Mouse (Mus musculus) spleen, adult 2 months (tissue): ENCODE results near the gene Man2a2. TPM values are rescaled to one million over a fixed set of nuclear protein-coding genes. Genes with fewer than 3 reads are reported as not detected.
A peak's percentile ranks its signal among the peaks of the same experiment; 100 is the strongest.

Experiments used
- DNase-seq, 2 experiments: peaks; one replicate each; pipeline versions ENCODE4 v3.0.0 to v3.0.0-alpha.2; 2012 to 2021; ENCODE audit warnings: low spot score in 2 of 2, low read depth in 1 of 2
- H3K27ac ChIP-seq: fragments of 200-500 bp; 2 replicates; pipeline ENCODE4 v1.5.1; 2012; ENCODE audit warnings: low read length, inconsistent platforms; ENCODE audit not compliant: insufficient read depth
- H3K27me3 ChIP-seq: fragments of 200-500 bp; 2 replicates; pipeline ENCODE4 v1.6.1; 2012; ENCODE audit warnings: mild to moderate bottlenecking, moderate library complexity, low read length, inconsistent platforms; ENCODE audit not compliant: control insufficient read depth, insufficient read depth
- H3K36me3 ChIP-seq: fragments of 200-500 bp; 2 replicates; pipeline ENCODE4 v1.6.1; 2012; ENCODE audit warnings: mild to moderate bottlenecking, low read length, inconsistent platforms; ENCODE audit not compliant: control insufficient read depth, insufficient read depth
- H3K4me1 ChIP-seq: fragments of 200-500 bp; 2 replicates; pipeline ENCODE4 v1.6.1; 2011; ENCODE audit warnings: inconsistent platforms; ENCODE audit not compliant: control insufficient read depth, insufficient read depth, insufficient read length
- H3K4me3 ChIP-seq: fragments of 200-500 bp; 2 replicates; pipeline ENCODE4 v1.5.1; 2011; ENCODE audit warnings: mild to moderate bottlenecking, inconsistent platforms; ENCODE audit not compliant: insufficient read depth, insufficient read length; ENCODE audit errors: extremely low read depth
- CTCF ChIP-seq: fragments of 200-500 bp; IDR thresholded peaks from 2 replicates; pipeline ENCODE4 v1.5.1; 2011; ENCODE audit warnings: mild to moderate bottlenecking, inconsistent platforms; ENCODE audit not compliant: insufficient read depth, insufficient read length, insufficient replicate concordance; ENCODE audit errors: extremely low read depth
- POLR2A ChIP-seq: fragments of 200-500 bp; IDR thresholded peaks from 2 replicates; pipeline ENCODE4 v1.6.1; 2011; ENCODE audit warnings: low read depth, low read length, inconsistent platforms
- WGBS: fragments of 180-500 bp; shearing (Covaris S2); methylation state at CpG from one replicate; pipeline ENCODE4 v1.1.7; 2018; 5-methylcytosine and 5-hydroxymethylcytosine counted together
- polyA plus RNA-seq: library from polyadenylated mRNA; depleted of rRNA; stranded (reverse); fragments of >200 nt; gene quantifications from 2 replicates; pipeline ENCODE4 v1.2.3, GENCODE M21; 2012

Man2a2 gene
- polyA plus RNA-seq, 1 experiment: 98.3 TPM

- Histone ChIP-seq H3K36me3 (peaks cover 26% of the 10 kb centered on the region), H3K4me3 (peak within 1 kb of the TSS; percentile 56), H3K27me3 (no peaks in the 10 kb centered on the region), H3K4me1 (no peaks in the 10 kb centered on the region; the same call in 1 of the 2 replicates), H3K27ac (peak within 1 kb of the TSS; percentile 88)
- TF ChIP-seq POLR2A: 0 out of 2 replicates have a peak, but pooled peaks have one; percentile 3
- TF ChIP-seq CTCF: no peak
- WGBS: 13% methylated on average over 33 of the region's 33 CpGs
- peak in 1 of 2 experiments; percentile 62 for DNase-seq
Measured at GRCm38 (mm10) chr7:80387633-80388543, 16.7 kb upstream of the Man2a2 start, which contains the start of gene Fes. Gene Fes, minus strand, starts transcription at chr7:80387946.

DNA sequence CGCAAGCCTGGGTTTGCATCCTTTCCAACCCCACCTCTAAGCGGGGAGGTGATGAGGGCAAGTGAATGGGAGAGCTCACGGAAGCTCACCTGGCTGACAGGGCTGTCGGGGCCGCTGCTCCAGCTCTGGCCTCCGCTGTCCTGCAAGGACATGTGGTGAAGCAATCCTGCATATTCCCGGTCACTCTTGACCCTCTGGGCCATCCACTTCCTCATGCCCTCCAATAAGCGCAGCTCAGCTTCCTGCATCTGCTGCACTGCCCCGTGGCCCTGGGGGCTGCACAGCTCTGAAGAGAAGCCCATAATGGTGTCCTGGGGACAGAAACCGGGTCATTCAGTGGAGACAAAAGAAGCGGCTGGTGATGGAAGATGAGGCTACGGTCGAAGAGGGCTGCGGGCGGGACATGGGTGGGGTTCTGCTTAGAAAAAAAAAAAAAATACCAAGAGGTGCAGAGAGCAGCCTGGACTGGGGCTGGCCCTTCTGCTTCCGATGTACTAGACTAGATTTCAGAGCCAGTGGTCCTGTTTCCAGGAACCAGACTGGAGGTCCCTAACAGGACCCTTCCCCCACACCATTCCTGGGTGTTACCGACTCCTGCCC, 16.0 kb upstream of the Man2a2 start:
- H3K27ac ChIP-seq: peak overlapping the region; percentile 88
- no peaks in the 10 kb centered on the region for H3K27me3 ChIP-seq
- TF ChIP-seq CTCF: no peak
- no peak for TF ChIP-seq POLR2A
- H3K4me3 ChIP-seq: peak overlapping the region; percentile 56
- peaks cover 24% of the 10 kb centered on the region for H3K36me3 ChIP-seq
- DNase-seq: no peak
- H3K4me1 ChIP-seq: no peaks in the 10 kb centered on the region; the same call in 1 of the 2 replicates
- WGBS: 9% methylated on average over 17 of the region's 17 CpGs

GRCm38 (mm10) chr7:80386235-80386930, 15.2 kb upstream of the Man2a2 start:
- peak; percentile 72 to 87 for DNase-seq
- Histone ChIP-seq H3K4me3 (peak overlapping the region; percentile 56; the same call in 1 of the 2 replicates), H3K36me3 (peaks cover 17% of the 10 kb centered on the region), H3K4me1 (no peaks in the 10 kb centered on the region; the same call in 1 of the 2 replicates), H3K27ac (peak overlapping the region; percentile 88), H3K27me3 (no peaks in the 10 kb centered on the region)
- TF ChIP-seq CTCF (peak; percentile 97), POLR2A (no peak; the same call in 1 of the 2 replicates)
- WGBS: 2% methylated on average over 18 of the region's 18 CpGs

DNA sequence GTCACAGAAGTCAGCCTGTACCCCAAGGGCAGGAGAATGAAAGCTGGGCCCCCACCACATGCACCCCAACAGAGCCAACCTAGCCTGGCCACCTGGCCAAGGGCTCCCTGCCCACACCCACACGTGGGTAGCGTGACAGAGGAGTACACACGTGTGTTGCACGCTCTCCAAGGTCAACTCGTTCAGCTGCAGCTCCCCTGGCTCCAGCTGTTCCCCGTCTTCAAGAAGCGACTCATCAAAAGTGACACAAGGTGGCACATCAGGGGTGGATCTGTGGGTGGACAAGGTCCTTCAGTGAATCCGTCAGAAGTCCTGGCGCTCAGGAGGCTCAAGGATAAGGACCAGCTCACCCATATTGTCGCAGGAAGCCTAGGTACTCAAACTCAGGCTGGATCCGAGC, 11.7 kb upstream of the Man2a2 start:
- Histone ChIP-seq H3K4me1 (no peaks in the 10 kb centered on the region; the same call in 1 of the 2 replicates), H3K27ac (no peak overlapping the region), H3K36me3 (peaks cover 17% of the 10 kb centered on the region), H3K4me3 (no peak overlapping the region), H3K27me3 (no peaks in the 10 kb centered on the region)
- no peak for DNase-seq
- no peak for TF ChIP-seq CTCF
- TF ChIP-seq POLR2A: no peak
- WGBS: 86% methylated on average over 11 of the region's 11 CpGs

DNA sequence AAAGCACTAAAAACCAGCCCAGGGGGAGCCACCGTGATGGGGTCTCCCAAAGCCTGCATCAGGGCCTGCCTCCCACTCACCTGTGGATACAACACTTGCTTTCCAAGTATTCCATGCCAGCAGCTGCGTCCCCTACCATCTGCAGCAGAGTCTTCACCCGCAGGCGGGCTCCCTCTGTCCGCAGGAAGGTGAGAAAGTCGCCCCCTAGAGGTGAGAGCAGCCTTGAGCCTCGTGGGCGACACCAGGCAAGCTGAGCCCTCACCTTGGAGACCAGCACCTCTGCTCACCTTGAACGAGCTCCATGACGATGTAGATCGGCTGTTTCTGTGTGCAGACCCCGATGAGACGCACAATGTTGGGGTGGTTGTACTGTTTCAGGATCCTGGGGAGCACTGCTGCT, 8.4 kb upstream of the Man2a2 start:
- no peaks in the 10 kb centered on the region for H3K27me3 ChIP-seq
- H3K27ac ChIP-seq: no peak overlapping the region
- TF ChIP-seq POLR2A (no peak), CTCF (peak; percentile 42; the same call in 1 of the 2 replicates)
- peaks cover 18% of the 10 kb centered on the region for H3K36me3 ChIP-seq
- DNase-seq: peak in 1 of 2 experiments; percentile 40
- no peak overlapping the region for H3K4me3 ChIP-seq
- H3K4me1 ChIP-seq: peaks cover 6% of the 10 kb centered on the region; the same call in 1 of the 2 replicates
- WGBS: 68% methylated on average over 13 of the region's 13 CpGs

DNA sequence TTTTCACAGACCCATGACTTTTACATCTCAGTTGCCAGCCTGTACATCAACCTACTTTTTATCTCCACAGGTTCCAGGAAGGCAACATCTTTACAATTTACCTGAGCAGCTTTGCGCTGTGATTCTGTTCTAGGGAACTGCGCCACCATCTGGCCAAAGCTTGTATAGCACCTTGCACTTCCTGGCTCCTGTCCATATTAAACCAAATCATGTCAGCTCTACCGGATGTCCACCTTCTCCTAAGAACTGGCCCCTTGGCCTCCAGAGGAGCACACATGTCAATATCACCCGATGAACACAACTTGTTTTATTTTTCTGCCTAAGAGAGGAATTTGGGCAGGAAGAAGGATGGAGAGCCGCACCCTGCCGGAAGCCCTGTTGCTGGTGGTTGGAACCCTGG, 6.3 kb upstream of the Man2a2 start:
- H3K36me3 ChIP-seq: peaks cover 9% of the 10 kb centered on the region
- no peak overlapping the region for H3K4me3 ChIP-seq
- no peaks in the 10 kb centered on the region for H3K27me3 ChIP-seq
- TF ChIP-seq POLR2A (no peak), CTCF (peak; percentile 79; the same call in 1 of the 2 replicates)
- H3K27ac ChIP-seq: no peak overlapping the region
- WGBS: 48% methylated on average over 6 of the region's 6 CpGs
- DNase-seq: peak in 1 of 2 experiments; percentile 60
- H3K4me1 ChIP-seq: peaks cover 11% of the 10 kb centered on the region; the same call in 1 of the 2 replicates
